Mouse (Mus musculus) G1E-ER4 (cell line): ENCODE measurements around the gene Plekhg3. TPM values are rescaled to one million over a fixed set of nuclear protein-coding genes. Genes with fewer than 3 reads are reported as not detected.

Experiments used
- GATA1 ChIP-seq: IDR thresholded peaks from one replicate; pipeline ENCODE4 v1.8.0; 2012; ENCODE audit warnings: low read length, inconsistent platforms
- polyA plus RNA-seq: library from polyadenylated mRNA; stranded (reverse); fragments of >175 nt; gene quantifications from 2 replicates; pipeline ENCODE4 v1.2.3, GENCODE M21; 2012

The Plekhg3 gene
- polyA plus RNA-seq, 1 experiment = 0.03 TPM

GRCm38 (mm10) chr12:76512731-76513130, 18.0 kb upstream of the Plekhg3 start:
- TF ChIP-seq GATA1 = no peak

GRCm38 (mm10) chr12:76514842-76515241, 15.8 kb upstream of the Plekhg3 start:
- TF ChIP-seq GATA1 = no peak

- TF ChIP-seq GATA1 = no peak
These were observed 12.7 kb upstream of the Plekhg3 start for GRCm38 (mm10) chr12:76518000-76518399.

- no peak for TF ChIP-seq GATA1
These were observed 11.5 kb upstream of the Plekhg3 start for GRCm38 (mm10) chr12:76518909-76519842.

GRCm38 (mm10) chr12:76523654-76524053, 7.0 kb upstream of the Plekhg3 start:
- TF ChIP-seq GATA1 = no peak

- TF ChIP-seq GATA1 = no peak
These were observed 5.8 kb upstream of the Plekhg3 start for GRCm38 (mm10) chr12:76524915-76525314.

GRCm38 (mm10) chr12:76527245-76527881, 3.3 kb upstream of the Plekhg3 start:
- TF ChIP-seq GATA1 = no peak

GRCm38 (mm10) chr12:76528766-76529165, 1.9 kb upstream of the Plekhg3 start:
- TF ChIP-seq GATA1 = no peak

- TF ChIP-seq GATA1 = no peak
These were observed 1.6 kb downstream of the Plekhg3 start for GRCm38 (mm10) chr12:76531986-76532925.

GRCm38 (mm10) chr12:76532926-76533376, 2.3 kb downstream of the Plekhg3 start:
- no peak for TF ChIP-seq GATA1

GRCm38 (mm10) chr12:76533377-76534222, 2.9 kb downstream of the Plekhg3 start:
- TF ChIP-seq GATA1 = no peak

GRCm38 (mm10) chr12:76534233-76534632, 3.5 kb downstream of the Plekhg3 start:
- no peak for TF ChIP-seq GATA1

- no peak for TF ChIP-seq GATA1
These were observed 4.1 kb downstream of the Plekhg3 start for GRCm38 (mm10) chr12:76534641-76535283.

- no peak for TF ChIP-seq GATA1
These were observed 4.8 kb downstream of the Plekhg3 start for GRCm38 (mm10) chr12:76535471-76535900.
